Mouse (Mus musculus): ENCODE measurements around the gene Lhx9.

DNA sequence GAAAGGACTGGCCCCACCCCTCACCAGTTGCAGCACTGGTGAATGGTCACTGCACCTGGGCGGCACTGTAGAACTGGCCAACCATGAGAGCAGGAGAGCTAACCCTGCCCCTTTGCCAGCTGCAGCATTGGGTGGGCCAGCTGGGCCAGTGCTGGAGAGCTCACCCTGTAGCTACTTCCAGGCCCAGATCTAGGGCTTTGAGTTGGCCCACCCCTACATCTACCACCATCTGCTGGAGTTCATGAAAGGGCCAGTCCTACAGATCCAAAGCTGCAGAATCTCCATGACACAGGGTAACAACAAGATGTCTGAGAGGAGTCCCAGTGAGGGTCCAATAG lies 25.4 kb downstream of the Lhx9 start:
- TF ChIP-seq CTCF (IDR thresholded peaks at IDR 0.05; ENCODE audit: extremely low read depth, insufficient read depth, low read length) (no peak), POLR2A (IDR thresholded peaks at IDR 0.05; ENCODE audit: extremely low read depth, insufficient read depth, low read length) (no peak)

Measured in cortical plate, adult 2 months (tissue).